Mouse (Mus musculus): ENCODE data around the gene Nat8f4. TPM values are rescaled to one million over a fixed set of nuclear protein-coding genes. Genes with fewer than 3 reads are reported as not detected.

The Nat8f4 gene
- total and polyA plus RNA-seq, 2 experiments from 2014 or later: 4.9 to 5.6 TPM

DNA sequence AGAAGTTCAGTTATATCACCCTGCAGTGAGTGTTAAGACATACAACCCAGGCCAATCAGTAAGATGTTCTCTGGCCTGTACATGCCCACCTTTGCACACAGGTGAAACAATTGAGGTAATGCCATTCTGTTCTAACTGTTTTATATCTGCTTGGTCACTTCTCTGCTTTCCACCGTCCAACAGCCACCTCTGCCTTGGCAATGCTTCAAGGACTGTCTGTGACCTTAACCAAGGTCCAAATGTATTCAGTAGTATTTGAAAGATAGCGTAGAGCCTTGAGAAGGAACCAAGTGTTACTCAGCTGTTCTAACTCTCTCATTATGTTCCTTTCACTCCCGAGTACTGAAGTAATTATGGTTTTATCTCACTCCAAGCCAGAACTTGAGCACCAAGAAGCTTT lies 42.1 kb downstream of the Nat8f4 start:
- Histone ChIP-seq H3K4me1 (ENCODE audit: insufficient read depth, low read length) (no peaks in the 10 kb centered on the region), H3K9me3 (ENCODE audit: low read length) (no peaks in the 10 kb centered on the region), H3K27me3 (ENCODE audit: insufficient read depth, low read length) (no peaks in the 10 kb centered on the region), H3K27ac (ENCODE audit: low read depth, low read length) (no peak overlapping the region), H3K4me2 (ENCODE audit: low read depth, low read length, poor library complexity, severe bottlenecking) (no peak overlapping the region), H3K9ac (replicated peaks; ENCODE audit: low read length, poor library complexity, severe bottlenecking) (no peak overlapping the region), H3K36me3 (ENCODE audit: insufficient read depth, low read length) (no peaks in the 10 kb centered on the region), H3K4me3 (ENCODE audit: low read depth, low read length) (no peak overlapping the region)
- no peak for ATAC-seq (ENCODE audit: low FRiP score)
- WGBS: 79% methylated on average over 3 of the region's 3 CpGs
- no peak for TF ChIP-seq CTCF (IDR thresholded peaks at IDR 0.05)
- no peak for DNase-seq (ENCODE audit: low spot score)

DNA sequence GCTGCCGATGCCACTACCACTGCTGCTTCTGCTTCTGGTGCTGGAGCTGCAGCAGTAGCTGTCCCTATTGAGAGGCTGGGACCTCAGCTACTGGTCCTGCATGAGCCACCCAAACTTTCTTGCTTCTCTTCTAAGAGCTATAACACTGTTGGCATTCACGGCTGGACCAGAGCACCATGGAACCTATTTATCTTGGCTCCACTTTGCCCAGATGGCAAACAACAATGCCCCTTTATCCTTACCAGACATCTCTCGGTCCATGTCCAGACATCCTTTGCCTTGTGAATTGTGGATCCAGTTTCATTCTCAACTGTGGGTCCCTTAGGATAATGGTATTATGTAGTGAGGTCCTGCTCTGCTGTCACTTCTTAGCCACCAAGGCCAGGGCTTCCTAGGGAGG lies 43.4 kb downstream of the Nat8f4 start:
- no peak overlapping the region for H3K27ac ChIP-seq (ENCODE audit: low read depth, low read length)
- H3K4me1 ChIP-seq (ENCODE audit: insufficient read depth, low read length): no peaks in the 10 kb centered on the region
- H3K9ac ChIP-seq (replicated peaks; ENCODE audit: low read length, poor library complexity, severe bottlenecking): no peak overlapping the region
- no peaks in the 10 kb centered on the region for H3K36me3 ChIP-seq (ENCODE audit: insufficient read depth, low read length)
- ATAC-seq (ENCODE audit: low FRiP score) (no peak), DNase-seq (ENCODE audit: low spot score) (no peak)
- no peak overlapping the region for H3K4me2 ChIP-seq (ENCODE audit: low read depth, low read length, poor library complexity, severe bottlenecking)
- no peak overlapping the region for H3K4me3 ChIP-seq (ENCODE audit: low read depth, low read length)
- WGBS: 93% methylated on average over 3 of the region's 3 CpGs
- TF ChIP-seq CTCF (IDR thresholded peaks at IDR 0.05): no peak
- no peaks in the 10 kb centered on the region for H3K9me3 ChIP-seq (ENCODE audit: low read length)
- no peaks in the 10 kb centered on the region for H3K27me3 ChIP-seq (ENCODE audit: insufficient read depth, low read length)

DNA sequence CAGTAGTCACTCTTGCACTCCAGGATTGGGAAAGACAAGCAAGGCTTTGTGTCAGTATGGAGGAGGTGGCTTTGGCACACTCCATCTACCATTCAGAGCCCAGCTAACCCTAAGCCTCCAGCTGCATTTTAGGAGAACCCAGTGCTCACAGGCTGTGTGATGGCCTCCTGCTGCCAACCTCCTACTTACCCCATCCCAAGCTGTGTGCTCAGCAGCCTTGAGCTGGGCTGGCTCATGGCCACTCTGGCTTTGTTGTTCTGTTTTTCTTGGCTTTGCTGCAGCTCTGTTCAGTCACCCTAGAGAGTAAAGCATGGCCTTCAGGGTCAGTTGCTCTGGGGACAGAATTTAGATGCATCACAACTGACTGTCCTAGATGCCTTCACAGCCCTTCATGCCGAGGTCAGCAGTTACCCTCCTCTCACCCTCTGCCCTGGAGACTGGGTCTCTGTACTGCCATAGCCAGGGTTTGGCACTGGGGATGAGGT lies 48.4 kb downstream of the Nat8f4 start:
- Histone ChIP-seq H3K36me3 (ENCODE audit: insufficient read depth, low read length) (no peaks in the 10 kb centered on the region), H3K9ac (replicated peaks; ENCODE audit: low read length, poor library complexity, severe bottlenecking) (no peak overlapping the region), H3K4me3 (ENCODE audit: low read depth, low read length) (no peak overlapping the region), H3K9me3 (ENCODE audit: low read length) (no peaks in the 10 kb centered on the region), H3K4me2 (ENCODE audit: low read depth, low read length, poor library complexity, severe bottlenecking) (no peak overlapping the region), H3K27ac (ENCODE audit: low read depth, low read length) (no peak overlapping the region), H3K27me3 (ENCODE audit: insufficient read depth, low read length) (no peaks in the 10 kb centered on the region), H3K4me1 (ENCODE audit: insufficient read depth, low read length) (no peaks in the 10 kb centered on the region)
- ATAC-seq (ENCODE audit: low FRiP score) (peak; percentile 89), DNase-seq (ENCODE audit: low spot score) (peak; percentile 79)
- no peak for TF ChIP-seq CTCF (IDR thresholded peaks at IDR 0.05)
- 69% methylated on average over 1 of the region's 1 CpGs for WGBS

DNA sequence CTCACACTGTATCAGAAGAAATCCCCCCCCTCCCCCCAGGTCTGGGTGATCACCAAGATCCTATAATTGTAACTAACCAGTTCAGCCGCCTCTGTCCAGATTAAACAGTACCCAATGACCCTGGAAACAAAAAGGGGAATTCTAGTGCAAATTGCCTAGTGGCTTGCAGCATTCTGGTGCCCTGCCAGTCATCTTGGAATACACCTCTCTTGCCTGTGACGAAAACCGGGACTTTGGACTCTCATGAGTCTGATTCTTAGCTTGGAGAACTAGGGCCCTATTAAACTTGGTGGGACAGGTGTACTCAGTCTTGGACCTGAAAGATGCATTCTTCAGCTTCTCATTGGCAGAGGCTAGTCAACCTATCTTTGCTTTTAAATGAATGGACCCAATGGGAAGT lies 51.2 kb downstream of the Nat8f4 start:
- no peaks in the 10 kb centered on the region for H3K36me3 ChIP-seq (ENCODE audit: insufficient read depth, low read length)
- no peak overlapping the region for H3K9ac ChIP-seq (replicated peaks; ENCODE audit: low read length, poor library complexity, severe bottlenecking)
- no peak overlapping the region for H3K27ac ChIP-seq (ENCODE audit: low read depth, low read length)
- ATAC-seq (ENCODE audit: low FRiP score) (no peak), DNase-seq (ENCODE audit: low spot score) (no peak)
- no peaks in the 10 kb centered on the region for H3K4me1 ChIP-seq (ENCODE audit: insufficient read depth, low read length)
- H3K9me3 ChIP-seq (ENCODE audit: low read length): no peaks in the 10 kb centered on the region
- TF ChIP-seq CTCF (IDR thresholded peaks at IDR 0.05): no peak
- WGBS: 73% methylated on average over 3 of the region's 3 CpGs
- H3K27me3 ChIP-seq (ENCODE audit: insufficient read depth, low read length): no peaks in the 10 kb centered on the region
- H3K4me2 ChIP-seq (ENCODE audit: low read depth, low read length, poor library complexity, severe bottlenecking): no peak overlapping the region
- H3K4me3 ChIP-seq (ENCODE audit: low read depth, low read length): no peak overlapping the region

DNA sequence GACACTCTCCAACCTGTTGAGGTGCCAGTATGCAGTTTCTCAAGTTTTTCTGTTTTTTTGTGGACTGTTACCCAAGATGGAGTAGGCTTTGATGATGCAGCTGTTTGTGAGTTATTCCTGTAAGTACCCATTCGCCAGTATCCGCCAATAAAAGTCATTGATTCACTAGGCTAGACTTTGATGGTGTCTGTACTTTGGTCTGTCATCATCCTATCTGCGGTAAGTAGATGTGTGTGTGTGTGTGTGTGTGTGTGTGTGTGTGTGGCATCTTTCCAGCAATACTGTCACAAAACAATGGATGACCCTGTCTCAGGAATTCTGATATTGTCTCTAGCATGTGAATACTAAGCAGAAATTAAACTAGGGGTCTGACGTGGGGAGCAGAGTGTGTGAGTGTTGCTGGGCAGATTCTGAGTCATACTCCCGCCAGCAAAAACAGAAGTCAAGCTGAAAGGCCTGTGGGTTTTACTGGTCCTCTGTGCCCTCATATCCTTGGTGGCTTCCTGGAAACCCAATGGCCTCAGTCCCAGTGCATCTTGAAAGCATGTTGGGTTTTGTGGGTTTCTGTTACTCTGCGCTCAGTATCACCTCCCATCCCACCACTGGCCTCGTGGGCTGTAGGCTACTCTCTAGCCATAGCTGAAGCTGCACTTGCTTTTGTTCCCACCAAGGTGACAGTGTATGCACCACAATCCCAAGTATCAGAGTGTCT lies 53.5 kb downstream of the Nat8f4 start:
- Histone ChIP-seq H3K4me2 (ENCODE audit: low read depth, low read length, poor library complexity, severe bottlenecking) (no peak overlapping the region), H3K36me3 (ENCODE audit: insufficient read depth, low read length) (no peaks in the 10 kb centered on the region), H3K27ac (ENCODE audit: low read depth, low read length) (no peak overlapping the region), H3K27me3 (ENCODE audit: insufficient read depth, low read length) (no peaks in the 10 kb centered on the region), H3K9me3 (ENCODE audit: low read length) (no peaks in the 10 kb centered on the region), H3K4me1 (ENCODE audit: insufficient read depth, low read length) (no peaks in the 10 kb centered on the region; the same call in 1 of the 2 replicates), H3K4me3 (ENCODE audit: low read depth, low read length) (no peak overlapping the region), H3K9ac (replicated peaks; ENCODE audit: low read length, poor library complexity, severe bottlenecking) (no peak overlapping the region)
- TF ChIP-seq CTCF (IDR thresholded peaks at IDR 0.05): no peak
- 94% methylated on average over 7 of the region's 7 CpGs for WGBS
- no peak for ATAC-seq (ENCODE audit: low FRiP score)
- DNase-seq (ENCODE audit: low spot score): no peak

DNA sequence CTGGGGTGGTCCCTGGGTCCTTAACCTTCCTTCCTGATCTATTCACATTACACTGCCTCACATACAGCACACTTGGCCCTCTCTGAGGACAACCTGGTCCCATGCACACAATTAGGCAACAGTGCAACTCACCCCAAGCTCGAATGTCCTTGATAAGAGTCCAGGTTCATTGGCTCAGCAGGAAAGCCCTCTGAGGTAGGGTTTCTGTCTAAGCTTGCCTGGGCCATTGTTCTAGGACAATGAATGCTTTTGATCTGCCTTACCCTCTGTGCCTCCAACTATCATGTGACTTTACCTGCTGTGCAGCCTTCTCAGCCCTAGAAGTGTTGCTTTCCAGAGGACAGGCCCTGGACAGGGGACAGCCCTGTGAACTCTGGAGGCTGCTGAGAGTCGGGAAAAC lies 55.4 kb downstream of the Nat8f4 start:
- Histone ChIP-seq H3K9ac (replicated peaks; ENCODE audit: low read length, poor library complexity, severe bottlenecking) (no peak overlapping the region), H3K9me3 (ENCODE audit: low read length) (no peaks in the 10 kb centered on the region), H3K36me3 (ENCODE audit: insufficient read depth, low read length) (no peaks in the 10 kb centered on the region), H3K4me3 (ENCODE audit: low read depth, low read length) (no peak overlapping the region), H3K27me3 (ENCODE audit: insufficient read depth, low read length) (no peaks in the 10 kb centered on the region), H3K4me1 (ENCODE audit: insufficient read depth, low read length) (no peaks in the 10 kb centered on the region; the same call in 1 of the 2 replicates), H3K4me2 (ENCODE audit: low read depth, low read length, poor library complexity, severe bottlenecking) (no peak overlapping the region), H3K27ac (ENCODE audit: low read depth, low read length) (no peak overlapping the region)
- no peak for DNase-seq (ENCODE audit: low spot score)
- ATAC-seq (ENCODE audit: low FRiP score): no peak
- 12% methylated on average over 2 of the region's 2 CpGs for WGBS
- no peak for TF ChIP-seq CTCF (IDR thresholded peaks at IDR 0.05)

Other genes with a start within 250 kb of the Nat8f4 start
- gene Nat8f7, start 191.7 kb downstream of the Nat8f4 start, total RNA-seq (2014; rRNA removed): 0.93 TPM in 1 of 2 replicates, not detected in the other
- 0.17 and 0.21 TPM in 2 replicates for gene Nat8f7, start 191.7 kb downstream of the Nat8f4 start, polyA plus RNA-seq (2015; fragmentation: Nextera tagmentation; extraction: Ambion mirVana)
- 0.16 and 0.19 TPM in 2 replicates for gene Nat8f3, start 139.1 kb downstream of the Nat8f4 start, total RNA-seq (2014; rRNA removed)
- 0.21 and 0.38 TPM in 2 replicates for gene Nat8f3, start 139.1 kb downstream of the Nat8f4 start, polyA plus RNA-seq (2015; fragmentation: Nextera tagmentation; extraction: Ambion mirVana)
- gene Nat8f6, start 83.9 kb downstream of the Nat8f4 start, total RNA-seq (2014; rRNA removed): 1.1 TPM in 1 of 2 replicates, not detected in the other
- gene Nat8f6, start 83.9 kb downstream of the Nat8f4 start, polyA plus RNA-seq (2015; fragmentation: Nextera tagmentation; extraction: Ambion mirVana): not detected in 2 replicates
- 0.49 TPM in 1 of 2 replicates, not detected in the other for gene Nat8f5, start 83.9 kb downstream of the Nat8f4 start, total RNA-seq (2014; rRNA removed)
- gene Nat8f5, start 83.9 kb downstream of the Nat8f4 start, polyA plus RNA-seq (2015; fragmentation: Nextera tagmentation; extraction: Ambion mirVana): 0.52 and 0.73 TPM in 2 replicates
- 0.49 TPM in 1 of 2 replicates, not detected in the other for gene Nat8, start 72.8 kb downstream of the Nat8f4 start, total RNA-seq (2014; rRNA removed)
- 0.54 and 0.91 TPM in 2 replicates for gene Nat8, start 72.8 kb downstream of the Nat8f4 start, polyA plus RNA-seq (2015; fragmentation: Nextera tagmentation; extraction: Ambion mirVana)
- not detected in 2 replicates for gene Nat8f2, start 35.7 kb downstream of the Nat8f4 start, total RNA-seq (2014; rRNA removed)
- gene Nat8f2, start 35.7 kb downstream of the Nat8f4 start, polyA plus RNA-seq (2015; fragmentation: Nextera tagmentation; extraction: Ambion mirVana): 0.06 TPM in 1 of 2 replicates, not detected in the other
- 43.7 and 44.3 TPM in 2 replicates for gene Tprkb, start 7.0 kb upstream of the Nat8f4 start, total RNA-seq (2014; rRNA removed)
- 51.7 and 61.5 TPM in 2 replicates for gene Tprkb, start 7.0 kb upstream of the Nat8f4 start, polyA plus RNA-seq (2015; fragmentation: Nextera tagmentation; extraction: Ambion mirVana)
- gene Nat8f1, start 10.8 kb upstream of the Nat8f4 start, total RNA-seq (2014; rRNA removed): 9.3 and 11.2 TPM in 2 replicates
- 19.8 and 19.9 TPM in 2 replicates for gene Nat8f1, start 10.8 kb upstream of the Nat8f4 start, polyA plus RNA-seq (2015; fragmentation: Nextera tagmentation; extraction: Ambion mirVana)
- 82.8 and 90.2 TPM in 2 replicates for gene Dusp11, start 56.8 kb upstream of the Nat8f4 start, total RNA-seq (2014; rRNA removed)
- gene Dusp11, start 56.8 kb upstream of the Nat8f4 start, polyA plus RNA-seq (2015; fragmentation: Nextera tagmentation; extraction: Ambion mirVana): 26.0 and 36.0 TPM in 2 replicates
- not detected in 2 replicates for gene Figla, start 111.3 kb upstream of the Nat8f4 start, total RNA-seq (2014; rRNA removed)
- gene Figla, start 111.3 kb upstream of the Nat8f4 start, polyA plus RNA-seq (2015; fragmentation: Nextera tagmentation; extraction: Ambion mirVana): not detected in 2 replicates
- 159 and 196 TPM in 2 replicates for gene Add2, start 123.8 kb upstream of the Nat8f4 start, total RNA-seq (2014; rRNA removed)
- 118 and 124 TPM in 2 replicates for gene Add2, start 123.8 kb upstream of the Nat8f4 start, polyA plus RNA-seq (2015; fragmentation: Nextera tagmentation; extraction: Ambion mirVana)

All from midbrain, postnatal 0 days (tissue).